Mouse (Mus musculus) skeletal muscle tissue, adult 2 months (tissue): ENCODE measurements around the gene Nup43.

Experiments used
- DNase-seq: peaks from one replicate; pipeline ENCODE4 v3.0.0-alpha.2; 2012; ENCODE audit warnings: low read depth, low spot score

Nup43 gene

GRCm38 (mm10) chr10:7682249-7682648 is 14.9 kb downstream of the Nup43 start:
- DNase-seq, result no peak

GRCm38 (mm10) chr10:7686902-7687301 is 19.6 kb downstream of the Nup43 start:
- no peak for DNase-seq

GRCm38 (mm10) chr10:7695286-7695685 is 28.0 kb downstream of the Nup43 start:
- DNase-seq, result no peak

GRCm38 (mm10) chr10:7700120-7700519 is 32.8 kb downstream of the Nup43 start:
- DNase-seq, result no peak

GRCm38 (mm10) chr10:7702586-7702985 is 35.3 kb downstream of the Nup43 start:
- no peak for DNase-seq

- DNase-seq, result no peak
Measured at GRCm38 (mm10) chr10:7710121-7710520, 42.8 kb downstream of the Nup43 start.

GRCm38 (mm10) chr10:7712506-7712905 is 45.2 kb downstream of the Nup43 start:
- no peak for DNase-seq

- DNase-seq, result no peak
Measured at GRCm38 (mm10) chr10:7715056-7715455, 47.8 kb downstream of the Nup43 start.

- peak; percentile 94 for DNase-seq
Measured at GRCm38 (mm10) chr10:7725751-7726500, 58.6 kb downstream of the Nup43 start, which contains the start of gene Katna1. Gene Katna1 (plus strand): TSS chr10:7726000.

- no peak for DNase-seq
Measured at GRCm38 (mm10) chr10:7726501-7726812, 59.2 kb downstream of the Nup43 start.

- no peak for DNase-seq
Measured at GRCm38 (mm10) chr10:7727011-7727410, 59.7 kb downstream of the Nup43 start.
